Mouse (Mus musculus): Measurements from ENCODE around the gene Fam120a.

The Fam120a gene

DNA sequence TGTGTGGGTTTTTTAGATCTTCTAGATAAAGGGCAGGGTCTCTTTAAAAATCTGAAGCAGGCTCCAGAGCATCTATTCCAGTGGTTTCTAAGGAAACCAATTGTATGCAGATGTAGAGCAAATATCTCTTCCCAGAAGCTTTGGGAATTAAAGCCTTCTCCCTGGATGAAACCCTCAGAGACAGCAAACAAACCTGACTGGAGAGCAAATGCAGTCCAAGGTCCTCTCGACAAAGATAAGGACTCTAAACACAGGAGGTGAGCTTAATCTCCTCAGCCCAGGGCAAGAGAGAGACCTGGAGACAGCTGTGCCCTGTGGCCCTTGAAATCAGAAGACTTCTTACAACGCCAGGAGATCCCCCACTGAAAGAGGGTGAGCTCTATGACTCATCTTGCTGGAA, 114.3 kb downstream of the Fam120a start:
- no peak for DNase-seq (ENCODE audit: low spot score)

- no peak for DNase-seq (ENCODE audit: low spot score)
Observed at GRCm38 (mm10) chr13:48852859-48853258, 115.0 kb downstream of the Fam120a start.

- DNase-seq (ENCODE audit: low spot score): no peak
Observed at GRCm38 (mm10) chr13:48851719-48852118, 116.1 kb downstream of the Fam120a start.

DNA sequence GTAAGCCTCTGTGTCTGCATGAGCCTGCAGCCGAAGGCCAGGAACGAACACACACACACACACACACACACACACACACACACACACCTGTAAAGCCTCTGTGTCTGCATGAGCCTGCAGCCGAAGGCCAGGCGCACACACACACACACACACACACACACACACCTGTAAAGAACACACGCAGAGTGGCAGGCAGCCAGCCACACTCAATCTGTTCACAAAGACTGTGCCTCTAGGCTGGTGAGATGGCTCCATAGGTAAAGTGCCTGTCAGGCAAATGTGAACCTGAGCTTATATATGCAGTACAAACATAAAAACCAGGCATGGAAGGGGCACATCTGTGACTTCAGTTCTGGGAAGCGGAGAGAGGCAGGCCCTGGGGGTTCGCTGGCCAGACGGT, 117.0 kb downstream of the Fam120a start:
- DNase-seq (ENCODE audit: low spot score): no peak

GRCm38 (mm10) chr13:48850326-48850725, 117.5 kb downstream of the Fam120a start:
- DNase-seq (ENCODE audit: low spot score): no peak

- DNase-seq (ENCODE audit: low spot score): no peak
Observed at GRCm38 (mm10) chr13:48849155-48849554, 118.7 kb downstream of the Fam120a start.

GRCm38 (mm10) chr13:48845308-48845707, 122.5 kb downstream of the Fam120a start:
- DNase-seq (ENCODE audit: low spot score): no peak

DNA sequence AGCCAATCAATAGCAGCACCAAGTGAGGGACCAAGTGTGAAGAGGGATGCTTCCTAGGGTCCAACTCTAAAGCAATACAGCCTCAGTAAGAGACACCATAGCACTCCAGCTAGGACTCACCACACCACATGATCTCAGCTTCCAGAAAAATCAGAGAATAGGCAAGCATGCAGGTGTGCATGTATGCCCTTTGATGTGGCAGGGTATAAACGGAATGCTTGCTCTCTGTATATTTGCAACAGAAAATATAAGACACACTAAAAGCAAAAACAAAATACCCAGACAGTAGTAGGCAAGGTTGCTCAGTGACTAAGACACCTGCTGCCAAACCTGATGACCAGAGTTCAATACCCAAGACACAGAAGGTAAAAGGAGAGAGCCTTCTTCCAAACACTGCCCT, 124.3 kb downstream of the Fam120a start:
- DNase-seq (ENCODE audit: low spot score): no peak

- no peak for DNase-seq (ENCODE audit: low spot score)
Observed at GRCm38 (mm10) chr13:48841905-48842592, 125.8 kb downstream of the Fam120a start.

DNA sequence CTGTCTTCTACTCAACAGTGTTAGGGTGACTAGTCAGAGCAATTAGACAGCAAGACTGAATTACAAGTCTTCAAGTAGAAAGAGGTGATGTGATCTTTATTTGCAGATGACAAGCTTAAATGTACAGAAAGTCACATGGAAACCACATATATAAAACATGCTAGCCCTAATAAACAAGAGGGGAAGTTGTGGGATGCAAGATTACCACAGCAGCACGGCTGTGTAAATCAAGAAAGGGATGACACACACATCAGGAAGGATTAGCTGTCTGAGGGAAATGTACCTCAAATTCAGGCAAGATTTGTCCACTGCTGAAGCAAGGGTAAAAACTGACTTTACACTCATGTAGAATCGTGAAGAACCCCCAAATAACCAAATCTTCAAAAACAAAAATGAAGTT, 129.5 kb downstream of the Fam120a start:
- no peak for DNase-seq (ENCODE audit: low spot score)

- DNase-seq (ENCODE audit: low spot score): no peak
Observed at GRCm38 (mm10) chr13:48837537-48837936, 130.3 kb downstream of the Fam120a start.

DNA sequence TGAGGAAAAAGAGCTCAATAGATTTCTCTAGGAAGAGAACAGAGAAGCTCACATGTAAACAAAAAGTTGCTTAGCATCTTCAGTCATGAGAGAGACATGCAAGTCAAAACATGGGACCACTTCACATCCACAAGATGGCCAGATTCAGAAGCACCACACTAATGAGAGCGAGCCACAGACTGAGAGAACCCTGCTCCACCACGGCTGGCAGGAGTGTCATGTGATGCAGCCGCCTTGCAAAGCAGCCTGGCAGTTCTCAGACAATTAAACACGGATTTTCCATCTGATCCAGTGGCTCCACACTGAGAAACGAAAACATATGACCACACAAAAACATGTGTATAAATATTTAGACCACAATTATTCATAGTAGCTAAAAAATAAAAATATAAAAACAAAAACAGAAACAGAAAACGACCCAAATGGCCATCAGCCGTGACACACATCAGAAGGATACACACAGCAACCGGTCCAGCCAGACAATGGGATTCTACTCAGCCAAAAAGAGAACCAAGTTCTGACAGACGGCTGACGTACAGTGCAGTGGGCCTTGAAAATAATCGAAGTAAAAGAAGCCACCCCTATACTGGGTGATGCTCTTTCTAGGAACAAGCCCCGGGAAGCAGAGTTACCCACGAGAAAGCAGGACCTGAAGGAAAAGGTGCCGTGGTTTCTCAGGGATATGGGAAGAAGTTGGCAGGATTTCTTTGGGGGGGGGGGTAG, 137.1 kb downstream of the Fam120a start:
- DNase-seq (ENCODE audit: low spot score): no peak

GRCm38 (mm10) chr13:48829780-48830179, 138.0 kb downstream of the Fam120a start:
- no peak for DNase-seq (ENCODE audit: low spot score)
